Mouse (Mus musculus) kidney, embryonic 15.5 days (tissue): ENCODE results near the gene Gfy. TPM values are rescaled to one million over a fixed set of nuclear protein-coding genes. Genes with fewer than 3 reads are reported as not detected.
A peak's percentile ranks its signal among the peaks of the same experiment; 100 is the strongest.

Experiments
- ATAC-seq: fragments of 200-750 bp; cut with Nextera tagmentation; replicated peaks from 2 replicates; pipeline ENCODE4 v1.8.0; 2017; ENCODE audit warnings: moderate TSS enrichment; ENCODE audit not compliant: low FRiP score
- H3K27ac ChIP-seq: fragments of 300-500 bp; sonication (generic); 2 replicates; pipeline ENCODE4 v1.5.1; 2015; ENCODE audit warnings: mild to moderate bottlenecking, inconsistent platforms
- H3K27me3 ChIP-seq: fragments of 300-500 bp; sonication (generic); 2 replicates; pipeline ENCODE4 v1.6.1; 2015; ENCODE audit warnings: inconsistent platforms
- H3K36me3 ChIP-seq: fragments of 300-500 bp; sonication (generic); 2 replicates; pipeline ENCODE4 v1.6.1; 2015; ENCODE audit warnings: inconsistent platforms
- H3K4me1 ChIP-seq: fragments of 300-500 bp; sonication (generic); 2 replicates; pipeline ENCODE4 v1.6.1; 2015; ENCODE audit warnings: inconsistent platforms
- H3K4me2 ChIP-seq: fragments of 300-500 bp; sonication (generic); 2 replicates; pipeline ENCODE4 v1.6.1; 2015; ENCODE audit warnings: moderate library complexity, mild to moderate bottlenecking, inconsistent platforms
- H3K4me3 ChIP-seq: fragments of 300-500 bp; sonication (generic); replicated peaks from 2 replicates; pipeline ENCODE4 v1.5.1; 2015; ENCODE audit warnings: mild to moderate bottlenecking, inconsistent platforms
- H3K9ac ChIP-seq: fragments of 300-500 bp; sonication (generic); 2 replicates; pipeline ENCODE4 v1.6.1; 2015; ENCODE audit warnings: mild to moderate bottlenecking, inconsistent platforms
- H3K9me3 ChIP-seq: fragments of 300-500 bp; sonication (generic); replicated peaks from 2 replicates; pipeline ENCODE4 v1.6.1; 2016; ENCODE audit warnings: inconsistent platforms
- WGBS: fragments of 180-500 bp; shearing (Covaris S2); methylation state at CpG from one replicate; pipeline ENCODE4 v1.1.7; 2015; ENCODE audit warnings: mixed read lengths; 5-methylcytosine and 5-hydroxymethylcytosine counted together
- polyA plus RNA-seq: library from polyadenylated mRNA; unstranded; fragments of >200 nt; fragmentation: Nextera tagmentation; extraction: Ambion mirVana; gene quantifications from 2 replicates; pipeline ENCODE4 v1.2.1, GENCODE M21; 2015

Gene Gfy
- polyA plus RNA-seq, 1 experiment from 2014 or later, result not detected

DNA sequence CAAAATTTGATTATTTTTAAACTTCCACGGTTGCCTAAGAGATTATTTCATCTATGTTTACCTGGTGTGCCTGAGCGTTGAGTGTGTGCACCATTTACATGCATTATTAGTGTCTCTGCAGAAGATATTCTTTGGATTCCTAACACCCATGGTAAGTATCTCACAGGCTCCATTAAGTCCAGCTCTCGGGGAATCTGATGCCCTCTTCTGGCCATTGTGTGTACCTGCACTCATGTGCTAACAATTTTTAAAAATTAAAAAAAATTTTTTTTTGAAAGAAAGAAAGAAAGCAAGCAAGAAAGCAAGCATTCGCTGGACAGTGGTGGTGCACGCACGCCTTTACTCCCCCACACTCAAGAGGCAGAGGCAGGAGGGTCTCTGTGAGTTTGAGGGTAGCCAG is 28.9 kb upstream of the Gfy start:
- Histone ChIP-seq H3K36me3 (no peaks in the 10 kb centered on the region), H3K9ac (no peak overlapping the region), H3K27me3 (peaks cover 29% of the 10 kb centered on the region), H3K4me3 (no peak overlapping the region), H3K27ac (no peak overlapping the region), H3K4me2 (no peak overlapping the region), H3K4me1 (peaks cover 14% of the 10 kb centered on the region), H3K9me3 (no peaks in the 10 kb centered on the region)
- WGBS, result 82% methylated on average over 6 of the region's 6 CpGs
- ATAC-seq, result no peak

DNA sequence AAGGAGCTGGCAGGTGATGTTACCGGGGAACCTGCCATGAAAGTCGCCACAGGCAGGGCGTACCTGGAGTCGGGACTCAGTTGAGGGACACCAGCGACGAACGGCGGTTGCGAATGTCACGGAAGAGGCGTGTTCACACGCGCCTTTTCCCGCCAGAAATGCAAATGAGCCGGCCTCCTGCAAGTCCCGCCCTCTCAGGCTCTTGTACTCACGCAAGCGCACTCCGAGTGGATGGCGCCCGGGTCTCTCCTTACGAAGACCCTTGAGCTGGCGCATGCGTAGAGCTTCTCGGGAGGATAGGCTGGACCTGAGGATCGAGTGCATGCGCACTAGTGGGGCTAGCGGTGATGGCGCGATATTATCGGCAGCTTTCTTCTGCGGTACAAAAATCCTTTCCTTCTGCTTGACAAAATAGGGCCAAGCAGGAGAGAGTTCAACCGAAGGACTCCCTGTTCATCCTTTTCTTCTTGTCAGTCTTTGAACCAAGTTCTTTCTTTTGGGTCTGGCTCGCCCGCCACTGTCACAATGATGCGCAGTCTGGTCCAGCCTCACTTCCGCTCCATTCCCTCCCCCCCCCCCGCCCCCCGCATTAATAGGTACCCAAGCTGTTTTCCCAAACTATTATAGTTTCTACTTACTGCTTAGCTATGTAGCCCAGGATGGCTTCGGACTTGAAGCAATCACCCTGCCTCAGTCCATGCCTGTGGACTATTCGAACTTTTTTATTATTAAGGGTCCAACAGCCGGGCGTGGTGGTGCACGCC is 25.2 kb upstream of the Gfy start, which contains the start of gene Ccdc155:
Gene Ccdc155, minus strand, starts transcription at position 513 of the 764 bp plus-strand sequence.
- Histone ChIP-seq H3K27me3 (peaks cover 4% of the 10 kb centered on the region), H3K4me2 (peak within 1 kb of the TSS; percentile 59), H3K4me1 (peaks cover 4% of the 10 kb centered on the region; the same call in 1 of the 2 replicates), H3K4me3 (peak within 1 kb of the TSS; percentile 46), H3K27ac (no peak within 1 kb of the TSS), H3K9me3 (no peaks in the 10 kb centered on the region), H3K36me3 (no peaks in the 10 kb centered on the region), H3K9ac (peak within 1 kb of the TSS; percentile 25; the same call in 1 of the 2 replicates)
- peak; percentile 96 for ATAC-seq
- WGBS, result 8% methylated on average over 44 of the region's 44 CpGs

DNA sequence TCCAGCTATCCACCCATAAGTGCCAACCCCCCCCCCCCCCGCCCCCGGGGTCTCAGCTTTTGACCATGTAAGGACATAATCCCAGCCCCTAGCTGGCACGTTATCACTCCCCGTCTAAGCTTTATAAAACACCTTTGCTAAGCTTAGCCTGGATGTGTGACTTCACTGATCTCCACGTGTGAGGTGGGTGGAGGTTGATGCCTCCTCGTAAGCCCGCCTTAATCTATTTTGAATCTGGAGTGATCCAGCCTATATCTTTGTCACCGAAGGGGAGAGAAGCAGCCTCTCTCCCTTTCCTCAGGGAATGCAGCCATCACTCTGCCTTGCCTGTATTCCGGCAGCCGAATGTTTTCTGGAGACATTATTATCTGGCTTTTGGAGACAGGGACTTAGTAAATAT is 23.3 kb upstream of the Gfy start:
- Histone ChIP-seq H3K4me2 (no peak overlapping the region), H3K4me3 (no peak overlapping the region), H3K27me3 (peaks cover 6% of the 10 kb centered on the region; the same call in 1 of the 2 replicates), H3K9ac (no peak overlapping the region), H3K4me1 (peaks cover 6% of the 10 kb centered on the region; the same call in 1 of the 2 replicates), H3K36me3 (no peaks in the 10 kb centered on the region), H3K9me3 (no peaks in the 10 kb centered on the region), H3K27ac (no peak overlapping the region)
- WGBS, result 61% methylated on average over 10 of the region's 10 CpGs
- no peak for ATAC-seq

DNA sequence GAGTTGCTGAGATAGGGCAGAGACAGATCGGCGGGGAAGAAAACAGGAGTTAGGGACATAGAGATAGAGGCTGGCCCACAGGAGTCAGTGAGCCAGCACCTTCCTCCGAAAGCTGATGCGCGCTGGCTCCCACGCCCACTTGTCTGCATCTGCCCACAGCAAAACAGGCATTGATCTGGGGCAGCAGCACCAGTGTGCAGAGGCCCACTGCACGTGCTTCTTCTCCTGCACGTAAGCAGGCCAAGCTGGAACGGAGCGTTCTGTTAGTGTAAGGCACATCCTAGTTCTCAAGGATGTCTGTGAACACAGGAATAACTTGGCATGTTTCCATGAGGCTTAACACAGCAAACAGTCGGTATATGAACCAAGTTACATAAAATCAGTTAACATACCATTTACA is 19.6 kb upstream of the Gfy start:
- no peak for ATAC-seq
- Histone ChIP-seq H3K9ac (0 out of 2 replicates have a peak overlapping the region, but pooled peaks have one; percentile 2), H3K4me3 (no peak overlapping the region), H3K36me3 (no peaks in the 10 kb centered on the region), H3K27me3 (peaks cover 22% of the 10 kb centered on the region; the same call in 1 of the 2 replicates), H3K9me3 (no peaks in the 10 kb centered on the region), H3K27ac (no peak overlapping the region), H3K4me2 (no peak overlapping the region), H3K4me1 (peaks cover 3% of the 10 kb centered on the region; the same call in 1 of the 2 replicates)
- 81% methylated on average over 11 of the region's 11 CpGs for WGBS

DNA sequence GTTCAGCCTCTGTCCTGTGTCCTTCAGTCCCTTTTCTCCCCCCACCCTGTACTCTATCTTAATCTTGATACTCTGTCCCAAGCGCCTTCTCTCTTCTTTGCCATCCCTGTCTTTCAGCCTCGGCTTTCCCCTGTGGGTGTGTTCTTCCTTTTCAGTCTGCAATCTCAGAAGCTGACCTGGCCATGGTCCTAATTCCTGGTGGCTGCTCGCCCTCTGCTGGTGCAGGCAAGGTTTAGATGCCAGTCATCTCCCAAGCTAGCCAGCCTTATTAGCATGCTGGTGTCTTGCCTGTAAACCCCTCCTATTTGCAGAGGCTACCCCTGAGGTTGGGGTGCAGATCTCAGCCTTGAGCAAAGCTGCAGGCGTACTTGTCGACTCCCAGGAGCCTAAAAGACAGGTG is 19.1 kb upstream of the Gfy start:
- H3K27ac ChIP-seq, result no peak overlapping the region
- 9% methylated on average over 5 of the region's 5 CpGs for WGBS
- peaks cover 22% of the 10 kb centered on the region; the same call in 1 of the 2 replicates for H3K27me3 ChIP-seq
- no peak overlapping the region for H3K9ac ChIP-seq
- H3K4me3 ChIP-seq, result no peak overlapping the region
- H3K9me3 ChIP-seq, result no peaks in the 10 kb centered on the region
- 0 out of 2 replicates have a peak, but pooled peaks have one; percentile 43 for ATAC-seq
- H3K36me3 ChIP-seq, result no peaks in the 10 kb centered on the region
- no peak overlapping the region for H3K4me2 ChIP-seq
- H3K4me1 ChIP-seq, result peaks cover 8% of the 10 kb centered on the region; the same call in 1 of the 2 replicates

- no peak overlapping the region for H3K27ac ChIP-seq
- no peaks in the 10 kb centered on the region for H3K36me3 ChIP-seq
- H3K9ac ChIP-seq, result no peak overlapping the region
- H3K4me1 ChIP-seq, result peaks cover 16% of the 10 kb centered on the region
- 69% methylated on average over 5 of the region's 5 CpGs for WGBS
- no peak for ATAC-seq
- H3K27me3 ChIP-seq, result peaks cover 22% of the 10 kb centered on the region; the same call in 1 of the 2 replicates
- no peak overlapping the region for H3K4me3 ChIP-seq
- no peak overlapping the region for H3K4me2 ChIP-seq
- H3K9me3 ChIP-seq, result no peaks in the 10 kb centered on the region
These were observed 17.6 kb upstream of the Gfy start for GRCm38 (mm10) chr7:45196994-45197393.

GRCm38 (mm10) chr7:45196176-45196535 is 16.8 kb upstream of the Gfy start:
- Histone ChIP-seq H3K4me1 (peaks cover 25% of the 10 kb centered on the region), H3K27me3 (peaks cover 26% of the 10 kb centered on the region; the same call in 1 of the 2 replicates), H3K9ac (no peak overlapping the region), H3K4me3 (no peak overlapping the region), H3K4me2 (no peak overlapping the region), H3K36me3 (no peaks in the 10 kb centered on the region), H3K9me3 (no peaks in the 10 kb centered on the region), H3K27ac (no peak overlapping the region)
- no peak for ATAC-seq
- 87% methylated on average over 4 of the region's 4 CpGs for WGBS

DNA sequence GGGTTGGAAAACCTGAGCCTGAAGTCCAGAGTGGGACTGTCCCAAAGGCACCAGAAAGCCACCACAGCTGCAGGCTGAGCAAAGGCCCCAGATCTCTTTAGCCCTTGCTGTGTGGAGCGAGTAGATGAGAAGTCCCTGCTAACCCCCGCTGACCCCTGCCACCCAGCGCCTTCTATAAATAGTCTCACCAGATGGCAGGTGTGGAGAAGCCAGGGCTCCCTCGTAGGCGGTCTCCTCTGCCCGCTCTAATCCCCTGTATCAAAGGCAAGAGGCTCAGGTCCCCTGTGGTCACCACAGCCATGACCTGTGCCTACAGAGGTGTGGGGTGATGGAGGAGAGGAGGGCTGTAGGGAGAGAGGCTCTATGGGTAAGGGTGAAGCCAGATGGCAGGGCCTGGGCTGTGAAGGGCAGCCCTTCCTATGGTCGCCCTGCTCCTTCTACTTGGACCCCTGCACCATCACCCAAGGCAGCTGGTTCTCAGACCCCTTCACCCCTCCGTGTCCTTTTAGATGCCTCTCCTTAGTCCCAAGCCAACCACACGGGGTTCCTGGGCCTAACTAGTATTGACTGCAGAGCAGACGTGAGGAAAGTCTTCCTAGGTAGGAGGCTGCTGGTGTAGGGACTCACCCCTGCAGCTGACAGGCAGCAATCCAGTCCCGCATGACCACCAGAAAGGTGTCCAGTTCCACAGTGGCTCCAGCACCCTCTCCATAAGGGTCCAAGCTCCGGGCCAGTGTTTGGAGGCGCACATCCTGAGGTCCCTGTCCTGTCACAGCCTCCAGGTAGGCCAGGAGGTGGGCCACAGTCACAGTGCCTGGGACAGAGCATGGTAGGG is 16.2 kb upstream of the Gfy start:
- ATAC-seq, result no peak
- WGBS, result 58% methylated on average over 13 of the region's 13 CpGs
- peaks cover 29% of the 10 kb centered on the region for H3K4me1 ChIP-seq
- no peak overlapping the region for H3K4me2 ChIP-seq
- no peak overlapping the region for H3K9ac ChIP-seq
- no peak overlapping the region for H3K4me3 ChIP-seq
- no peaks in the 10 kb centered on the region for H3K9me3 ChIP-seq
- no peak overlapping the region for H3K27ac ChIP-seq
- peaks cover 26% of the 10 kb centered on the region; the same call in 1 of the 2 replicates for H3K27me3 ChIP-seq
- no peaks in the 10 kb centered on the region for H3K36me3 ChIP-seq

- Histone ChIP-seq H3K4me3 (no peak overlapping the region), H3K27me3 (peaks cover 34% of the 10 kb centered on the region), H3K36me3 (no peaks in the 10 kb centered on the region), H3K4me1 (peaks cover 29% of the 10 kb centered on the region), H3K27ac (no peak overlapping the region), H3K4me2 (no peak overlapping the region), H3K9ac (no peak overlapping the region), H3K9me3 (no peaks in the 10 kb centered on the region)
- WGBS, result 75% methylated on average over 17 of the region's 17 CpGs
- ATAC-seq, result no peak
These were observed 14.8 kb upstream of the Gfy start for GRCm38 (mm10) chr7:45193871-45194785.

DNA sequence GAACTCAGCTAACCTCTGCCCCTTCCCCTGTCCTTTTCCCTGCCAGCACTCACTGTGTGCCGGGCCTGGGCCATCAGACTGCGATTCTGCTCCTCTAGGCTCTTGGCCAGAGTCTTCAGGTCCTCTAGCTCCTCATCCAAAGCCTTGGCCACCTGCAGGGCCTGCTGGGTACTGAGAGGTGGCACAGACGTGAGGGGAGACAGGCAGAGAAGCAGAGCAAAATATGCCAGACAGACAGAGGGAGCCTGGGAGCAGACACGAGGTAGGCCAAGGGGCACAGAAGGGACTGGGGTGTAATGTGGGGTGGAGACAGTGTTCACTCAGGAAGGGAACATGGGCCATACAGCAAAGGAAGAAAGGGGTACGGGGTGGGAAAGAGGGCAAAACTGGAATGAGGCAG is 14.0 kb upstream of the Gfy start:
- no peak for ATAC-seq
- Histone ChIP-seq H3K4me3 (no peak overlapping the region), H3K4me2 (no peak overlapping the region), H3K9ac (no peak overlapping the region), H3K36me3 (no peaks in the 10 kb centered on the region), H3K9me3 (no peaks in the 10 kb centered on the region), H3K27ac (no peak overlapping the region), H3K4me1 (peaks cover 29% of the 10 kb centered on the region), H3K27me3 (peaks cover 41% of the 10 kb centered on the region)
- 56% methylated on average over 5 of the region's 5 CpGs for WGBS

GRCm38 (mm10) chr7:45192585-45193310 is 13.4 kb upstream of the Gfy start:
- no peaks in the 10 kb centered on the region for H3K36me3 ChIP-seq
- peak overlapping the region; percentile 67 for H3K27ac ChIP-seq
- peaks cover 45% of the 10 kb centered on the region for H3K27me3 ChIP-seq
- no peak for ATAC-seq
- H3K9ac ChIP-seq, result no peak overlapping the region
- H3K4me2 ChIP-seq, result no peak overlapping the region
- H3K4me3 ChIP-seq, result no peak overlapping the region
- 89% methylated on average over 7 of the region's 7 CpGs for WGBS
- H3K4me1 ChIP-seq, result peaks cover 26% of the 10 kb centered on the region
- no peaks in the 10 kb centered on the region for H3K9me3 ChIP-seq
